Mouse (Mus musculus) forebrain, embryonic 11.5 days (tissue): Measurements from ENCODE around the gene Cmip. TPM values are rescaled to one million over a fixed set of nuclear protein-coding genes. Genes with fewer than 3 reads are reported as not detected.

ENCODE experiments used
- ATAC-seq: fragments of 200-750 bp; cut with Nextera tagmentation; replicated peaks from 2 replicates; pipeline ENCODE4 v1.8.0; 2017; ENCODE audit warnings: moderate TSS enrichment; ENCODE audit not compliant: low FRiP score
- DNase-seq: peaks from one replicate; pipeline ENCODE4 v3.0.0-alpha.2; 2017; ENCODE audit warnings: low spot score
- H3K27ac ChIP-seq: fragments of 300-500 bp; sonication (generic); 2 replicates; pipeline ENCODE4 v1.5.1; 2014; ENCODE audit warnings: low read depth, low read length
- H3K27me3 ChIP-seq: fragments of 300-500 bp; sonication (generic); 2 replicates; pipeline ENCODE4 v1.6.1; 2014; ENCODE audit warnings: mild to moderate bottlenecking, low read length, mixed read lengths; ENCODE audit not compliant: control insufficient read depth, insufficient read depth
- H3K36me3 ChIP-seq: fragments of 300-500 bp; sonication (generic); 2 replicates; pipeline ENCODE4 v1.6.1; 2014; ENCODE audit warnings: mild to moderate bottlenecking, low read length, moderate library complexity, mixed read lengths; ENCODE audit not compliant: control insufficient read depth, insufficient read depth
- H3K4me1 ChIP-seq: fragments of 300-500 bp; sonication (generic); replicated peaks from 2 replicates; pipeline ENCODE4 v1.6.1; 2014; ENCODE audit warnings: low read length, mixed read lengths; ENCODE audit not compliant: control insufficient read depth, insufficient read depth
- H3K4me2 ChIP-seq: fragments of 300-500 bp; sonication (generic); 2 replicates; pipeline ENCODE4 v1.6.1; 2014; ENCODE audit warnings: low read depth, mild to moderate bottlenecking, low read length, moderate library complexity, mixed read lengths; ENCODE audit not compliant: severe bottlenecking
- H3K4me3 ChIP-seq: fragments of 300-500 bp; sonication (generic); 2 replicates; pipeline ENCODE4 v1.5.1; 2014; ENCODE audit warnings: low read depth, low read length
- H3K9ac ChIP-seq: fragments of 300-500 bp; sonication (generic); 2 replicates; pipeline ENCODE4 v1.6.1; 2014; ENCODE audit warnings: low read length
- H3K9me3 ChIP-seq: fragments of 300-500 bp; sonication (generic); 2 replicates; pipeline ENCODE4 v1.6.1; 2016; ENCODE audit warnings: low read length, mixed read lengths; ENCODE audit not compliant: control insufficient read depth
- WGBS: fragments of 180-500 bp; shearing (Covaris S2); extraction: QIAGEN DNeasy Blood & Tissue Kit; methylation state at CpG from one replicate; pipeline ENCODE4 v1.1.7; 2014; 5-methylcytosine and 5-hydroxymethylcytosine counted together
- polyA plus RNA-seq: library from polyadenylated mRNA; unstranded; fragments of >200 nt; fragmentation: Nextera tagmentation; extraction: Ambion mirVana; gene quantifications from 2 replicates; pipeline ENCODE4 v1.2.1, GENCODE M21; 2014

Cmip gene
- polyA plus RNA-seq, 1 experiment from 2014 or later, result 30.5 TPM

DNA sequence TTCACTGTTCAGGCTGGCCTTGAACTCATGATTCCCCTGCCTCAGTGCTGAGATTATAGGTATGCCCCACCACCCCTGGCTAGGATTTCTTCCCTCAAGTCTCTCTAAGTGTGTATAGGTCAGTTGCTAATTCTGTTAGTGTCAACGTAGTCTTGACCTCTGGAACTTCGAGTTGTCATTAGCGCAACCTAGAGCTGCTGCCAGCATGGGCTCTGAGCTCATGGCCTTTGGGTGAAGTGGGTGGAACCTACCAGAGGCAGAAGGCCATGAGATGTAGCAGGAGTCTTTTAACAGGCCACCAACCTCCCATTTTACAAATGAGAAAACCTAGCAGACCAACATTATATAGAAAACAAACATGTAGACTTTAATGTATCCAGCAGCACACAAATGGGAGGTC is 80.3 kb downstream of the Cmip start:
- no peak for ATAC-seq
- Histone ChIP-seq H3K36me3 (no peaks in the 10 kb centered on the region), H3K9ac (no peak overlapping the region), H3K9me3 (no peaks in the 10 kb centered on the region), H3K27me3 (no peaks in the 10 kb centered on the region), H3K4me3 (no peak overlapping the region), H3K4me1 (peaks cover 10% of the 10 kb centered on the region; the same call in 1 of the 2 replicates), H3K27ac (no peak overlapping the region), H3K4me2 (no peak overlapping the region)
- DNase-seq, result no peak
- WGBS, result 92% methylated on average over 3 of the region's 3 CpGs

GRCm38 (mm10) chr8:117338678-117339077 is 81.8 kb downstream of the Cmip start:
- Histone ChIP-seq H3K4me2 (no peak overlapping the region), H3K27me3 (no peaks in the 10 kb centered on the region), H3K4me3 (no peak overlapping the region), H3K36me3 (no peaks in the 10 kb centered on the region), H3K4me1 (peaks cover 9% of the 10 kb centered on the region; the same call in 1 of the 2 replicates), H3K9me3 (no peaks in the 10 kb centered on the region), H3K27ac (no peak overlapping the region), H3K9ac (no peak overlapping the region)
- 70% methylated on average over 2 of the region's 2 CpGs for WGBS
- DNase-seq, result no peak
- no peak for ATAC-seq

DNA sequence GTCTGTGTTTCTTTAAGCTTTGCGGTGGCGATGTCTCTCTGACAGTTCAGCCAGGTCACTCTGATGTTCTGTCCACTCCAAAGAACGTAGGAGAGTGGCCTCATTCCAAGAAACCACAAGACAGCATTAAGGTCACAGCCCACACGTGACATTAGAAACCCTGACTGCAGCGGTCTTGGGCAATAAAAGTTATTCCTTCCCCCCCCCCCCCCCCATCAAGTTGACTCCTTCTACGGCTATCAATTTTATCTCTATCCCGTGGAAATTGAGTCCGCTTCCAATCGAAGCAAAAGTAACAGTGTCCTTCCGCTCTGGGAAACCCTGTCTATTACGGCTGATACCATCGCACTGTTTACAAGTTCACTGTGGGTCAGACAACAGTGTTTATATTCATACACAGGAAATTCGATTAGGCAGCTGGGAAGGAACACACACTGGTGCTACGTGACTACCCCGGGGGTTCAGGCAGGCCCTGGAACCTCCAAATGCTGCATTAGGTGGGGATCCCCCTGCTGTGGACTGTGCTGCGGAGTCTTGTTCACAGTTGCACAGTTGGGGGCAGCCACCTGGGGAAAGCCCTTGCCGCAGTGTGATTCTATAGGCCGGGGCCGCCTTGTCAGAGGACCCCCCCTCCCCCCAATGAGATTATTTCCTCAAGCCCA is 82.6 kb downstream of the Cmip start:
- H3K27me3 ChIP-seq, result no peaks in the 10 kb centered on the region
- H3K9ac ChIP-seq, result no peak overlapping the region
- no peaks in the 10 kb centered on the region for H3K36me3 ChIP-seq
- ATAC-seq (no peak), DNase-seq (no peak)
- no peak overlapping the region for H3K27ac ChIP-seq
- peaks cover 8% of the 10 kb centered on the region; the same call in 1 of the 2 replicates for H3K4me1 ChIP-seq
- WGBS, result 57% methylated on average over 19 of the region's 19 CpGs
- H3K9me3 ChIP-seq, result no peaks in the 10 kb centered on the region
- no peak overlapping the region for H3K4me2 ChIP-seq
- no peak overlapping the region for H3K4me3 ChIP-seq

DNA sequence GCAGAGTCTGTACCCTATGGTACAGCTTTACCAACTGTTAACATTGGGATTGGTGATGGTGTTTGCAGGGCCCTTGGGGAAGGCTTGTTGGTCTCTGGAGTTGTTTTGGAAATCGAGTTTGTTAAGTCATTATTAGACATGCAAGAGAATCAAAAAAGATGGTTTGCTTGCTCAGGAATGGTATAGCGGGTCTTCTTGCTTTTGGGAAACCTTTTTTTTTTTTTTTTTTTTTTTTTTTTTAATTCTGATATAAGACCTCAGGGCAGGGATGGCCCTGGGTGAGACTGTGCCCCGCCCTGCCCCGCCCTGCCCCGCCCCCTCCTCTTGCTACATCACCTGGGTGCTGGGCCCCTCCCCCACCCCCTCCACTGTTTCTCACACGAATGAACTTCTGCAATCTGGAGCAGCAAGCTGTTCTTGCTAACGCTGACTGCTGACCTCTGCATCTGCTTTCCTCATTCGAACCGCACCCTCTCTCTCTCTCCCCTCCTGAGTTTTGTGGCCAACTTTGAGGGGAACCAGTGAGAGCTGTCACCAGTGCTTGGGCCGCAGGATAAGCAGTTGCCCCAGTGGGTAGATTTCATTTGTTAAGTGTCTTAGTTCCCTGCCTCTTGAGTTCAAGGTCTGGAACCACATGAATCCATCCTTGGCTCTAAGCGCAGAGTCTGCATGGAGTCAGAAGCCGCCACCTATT is 83.2 kb downstream of the Cmip start:
- Histone ChIP-seq H3K4me3 (no peak overlapping the region), H3K27me3 (no peaks in the 10 kb centered on the region), H3K9ac (no peak overlapping the region), H3K36me3 (no peaks in the 10 kb centered on the region), H3K27ac (no peak overlapping the region), H3K4me1 (peaks cover under 1% of the 10 kb centered on the region; the same call in 1 of the 2 replicates), H3K4me2 (no peak overlapping the region), H3K9me3 (no peaks in the 10 kb centered on the region)
- WGBS, result 55% methylated on average over 10 of the region's 12 CpGs
- no peak for ATAC-seq
- no peak for DNase-seq

GRCm38 (mm10) chr8:117340800-117341199 is 83.9 kb downstream of the Cmip start:
- Histone ChIP-seq H3K36me3 (no peaks in the 10 kb centered on the region), H3K9ac (no peak overlapping the region), H3K4me1 (no peaks in the 10 kb centered on the region; the same call in 1 of the 2 replicates), H3K4me2 (no peak overlapping the region), H3K9me3 (no peaks in the 10 kb centered on the region), H3K27me3 (no peaks in the 10 kb centered on the region), H3K27ac (no peak overlapping the region), H3K4me3 (no peak overlapping the region)
- WGBS, result 94% methylated on average over 12 of the region's 12 CpGs
- DNase-seq, result no peak
- no peak for ATAC-seq

DNA sequence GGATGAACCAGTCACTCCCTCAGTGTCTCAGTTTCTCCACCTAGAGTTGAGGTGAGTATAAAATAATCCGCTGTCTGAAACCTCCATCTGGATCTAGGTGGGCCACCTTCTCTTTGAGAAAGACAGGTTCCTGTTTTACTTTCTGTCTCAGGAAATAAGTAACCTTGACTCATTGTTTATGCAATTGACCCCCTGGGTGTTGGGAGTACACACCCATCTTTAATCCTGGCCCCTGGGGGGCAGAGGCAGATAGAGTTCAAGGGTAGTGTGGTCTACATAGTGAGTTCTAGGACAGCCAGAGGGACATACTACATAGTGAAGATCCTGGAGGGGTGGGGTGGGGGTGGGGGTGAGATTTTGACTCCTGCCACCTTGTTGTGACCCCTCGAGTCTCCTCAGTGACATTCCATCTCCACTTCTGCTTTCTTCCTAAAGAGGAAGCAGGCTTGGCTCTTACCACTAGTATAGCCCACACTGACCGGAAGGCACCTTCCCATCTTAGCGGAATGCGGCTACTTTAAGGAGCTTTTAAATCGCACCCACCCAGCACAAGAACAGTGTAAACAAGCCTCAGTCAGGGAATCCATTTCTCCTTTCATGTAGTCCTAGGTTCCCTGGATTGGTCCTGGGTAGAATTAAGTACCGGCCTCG is 86.0 kb downstream of the Cmip start:
- no peak overlapping the region for H3K4me2 ChIP-seq
- no peak for DNase-seq
- H3K36me3 ChIP-seq, result no peaks in the 10 kb centered on the region
- no peak overlapping the region for H3K27ac ChIP-seq
- H3K9ac ChIP-seq, result no peak overlapping the region
- H3K9me3 ChIP-seq, result no peaks in the 10 kb centered on the region
- peaks cover 2% of the 10 kb centered on the region for H3K4me1 ChIP-seq
- no peak for ATAC-seq
- no peak overlapping the region for H3K4me3 ChIP-seq
- 84% methylated on average over 8 of the region's 8 CpGs for WGBS
- H3K27me3 ChIP-seq, result no peaks in the 10 kb centered on the region

- WGBS, result 90% methylated on average over 10 of the region's 10 CpGs
- no peaks in the 10 kb centered on the region for H3K36me3 ChIP-seq
- ATAC-seq, result no peak
- H3K27me3 ChIP-seq, result no peaks in the 10 kb centered on the region
- H3K4me3 ChIP-seq, result no peak overlapping the region
- H3K4me2 ChIP-seq, result no peak overlapping the region
- no peak overlapping the region for H3K27ac ChIP-seq
- DNase-seq, result no peak
- H3K9ac ChIP-seq, result no peak overlapping the region
- no peaks in the 10 kb centered on the region for H3K9me3 ChIP-seq
- peaks cover 6% of the 10 kb centered on the region for H3K4me1 ChIP-seq
These were observed 86.6 kb downstream of the Cmip start for GRCm38 (mm10) chr8:117343484-117343883.

DNA sequence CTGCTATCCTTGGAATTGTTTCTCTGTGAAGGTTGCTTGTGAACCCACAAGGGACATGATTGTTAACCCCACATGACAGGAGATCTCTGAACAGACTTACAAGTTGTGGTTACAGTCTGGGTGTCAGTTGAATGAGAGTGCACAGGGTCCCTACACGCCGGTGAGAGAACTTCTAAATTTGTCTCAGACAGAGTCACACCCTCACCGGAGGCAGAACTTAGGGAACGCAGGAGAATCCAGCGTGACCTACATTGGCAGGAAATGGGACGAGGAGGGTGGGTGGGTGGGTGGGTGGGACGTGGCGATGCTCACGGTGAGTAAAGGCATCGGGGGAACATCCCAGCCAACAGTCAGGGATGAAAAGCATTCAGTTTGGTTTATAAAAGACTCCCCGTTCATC is 88.0 kb downstream of the Cmip start:
- no peak for DNase-seq
- Histone ChIP-seq H3K27ac (no peak overlapping the region), H3K9me3 (no peaks in the 10 kb centered on the region), H3K9ac (no peak overlapping the region), H3K36me3 (no peaks in the 10 kb centered on the region), H3K4me1 (peaks cover 8% of the 10 kb centered on the region), H3K4me3 (no peak overlapping the region), H3K4me2 (no peak overlapping the region), H3K27me3 (no peaks in the 10 kb centered on the region)
- 95% methylated on average over 11 of the region's 11 CpGs for WGBS
- ATAC-seq, result no peak
